Mouse (Mus musculus) liver, embryonic 14.5 days (tissue): ENCODE measurements around the gene Pdcd1lg2. TPM values are rescaled to one million over a fixed set of nuclear protein-coding genes. Genes with fewer than 3 reads are reported as not detected.
A peak's percentile ranks its signal among the peaks of the same experiment; 100 is the strongest.

Source experiments
- ATAC-seq: fragments of 200-750 bp; cut with Nextera tagmentation; 2 replicates; pipeline ENCODE4 v1.8.0; 2017; ENCODE audit warnings: moderate number of reproducible peaks, mild to moderate bottlenecking, moderate library complexity; ENCODE audit not compliant: insufficient read depth
- DNase-seq, 3 experiments: peaks; one replicate each; pipeline ENCODE4 v3.0.0-alpha.2; 2012 to 2013; ENCODE audit warnings: low read depth in 3 of 3, low spot score in 3 of 3
- H3K27ac ChIP-seq: fragments of 300-500 bp; sonication (generic); 2 replicates; pipeline ENCODE4 v1.5.1; 2014; ENCODE audit warnings: moderate library complexity, mild to moderate bottlenecking, control low read depth, inconsistent platforms
- H3K27me3 ChIP-seq: fragments of 300-500 bp; sonication (generic); 2 replicates; pipeline ENCODE4 v1.6.1; 2014; ENCODE audit warnings: mild to moderate bottlenecking, low read length, moderate library complexity; ENCODE audit not compliant: control insufficient read depth, insufficient read depth
- H3K36me3 ChIP-seq: fragments of 300-500 bp; sonication (generic); replicated peaks from 2 replicates; pipeline ENCODE4 v1.6.1; 2014; ENCODE audit warnings: low read depth; ENCODE audit not compliant: control insufficient read depth, insufficient read depth
- H3K4me1 ChIP-seq, 2 experiments: fragments of 200-500 bp in 1 of 2; fragments of 300-500 bp in 1 of 2; sonication (generic) in 1 of 2; replicated peaks; 2 replicates each; pipeline ENCODE4 v1.6.1; 2012 to 2014; ENCODE audit warnings: antibody characterized with exemption in 1 of 2, inconsistent platforms in 1 of 2, low read length in 1 of 2; ENCODE audit not compliant: control insufficient read depth in 2 of 2, insufficient read depth in 2 of 2
- H3K4me2 ChIP-seq: fragments of 300-500 bp; sonication (generic); 2 replicates; pipeline ENCODE4 v1.6.1; 2014; ENCODE audit warnings: low read depth, mild to moderate bottlenecking, control low read depth, moderate library complexity
- H3K4me3 ChIP-seq, 2 experiments: fragments of 200-500 bp in 1 of 2; fragments of 300-500 bp in 1 of 2; sonication (generic) in 1 of 2; 2 replicates each; pipeline ENCODE4 v1.5.1; 2012 to 2014; ENCODE audit warnings: low read depth in 2 of 2, low read length in 2 of 2, mild to moderate bottlenecking in 2 of 2, control low read depth in 1 of 2, inconsistent platforms in 1 of 2, moderate library complexity in 1 of 2; ENCODE audit not compliant: insufficient read depth in 1 of 2
- H3K9ac ChIP-seq: fragments of 300-500 bp; sonication (generic); replicated peaks from 2 replicates; pipeline ENCODE4 v1.6.1; 2014; ENCODE audit warnings: mild to moderate bottlenecking, control low read depth, moderate library complexity
- H3K9me3 ChIP-seq: fragments of 300-500 bp; sonication (generic); 2 replicates; pipeline ENCODE4 v1.6.1; 2016; ENCODE audit warnings: low read length, mixed read lengths; ENCODE audit not compliant: control insufficient read depth
- CTCF ChIP-seq: IDR thresholded peaks from 2 replicates; pipeline ENCODE4 v1.5.1; 2016; ENCODE audit warnings: antibody characterized with exemption, low read depth, control low read depth
- EP300 ChIP-seq: IDR thresholded peaks from 2 replicates; pipeline ENCODE4 v1.6.1; 2016; ENCODE audit warnings: antibody characterized with exemption, low read depth
- WGBS: fragments of 180-500 bp; shearing (Covaris S2); extraction: QIAGEN DNeasy Blood & Tissue Kit; methylation state at CpG from one replicate; pipeline ENCODE4 v1.1.7; 2014; ENCODE audit not compliant: insufficient replicate concordance; 5-methylcytosine and 5-hydroxymethylcytosine counted together
- polyA plus RNA-seq, 2 experiments: library from polyadenylated mRNA; depleted of rRNA in 1 of 2; stranded (reverse) in 1 of 2; unstranded in 1 of 2; fragments of >200 nt; fragmentation: Nextera tagmentation in 1 of 2; extraction: Ambion mirVana in 1 of 2; gene quantifications; 2 replicates each; pipeline versions ENCODE4 v1.2.1 to v1.2.3; 2012 to 2014

Pdcd1lg2 gene
- polyA plus RNA-seq, 2 experiments: 0.02 TPM; not detected in 1

DNA sequence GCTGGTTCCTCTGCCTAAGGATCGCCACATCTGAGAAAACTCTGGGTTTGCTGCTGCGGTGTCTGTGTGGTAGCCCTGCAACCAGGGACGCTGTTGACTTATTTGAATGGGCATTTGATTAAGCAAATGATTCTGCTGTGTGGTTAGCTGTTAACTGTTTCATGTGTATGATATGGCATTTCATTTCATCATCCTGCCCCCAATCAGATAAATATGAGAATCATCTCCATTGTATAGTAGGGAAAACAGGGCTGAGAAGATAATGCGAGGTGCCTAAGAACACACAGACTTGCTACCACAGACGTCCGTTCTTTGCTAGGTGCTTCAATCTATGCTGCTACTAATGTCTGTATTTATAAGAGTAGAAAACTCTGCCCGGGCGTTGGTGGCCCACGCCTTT is 26.3 kb upstream of the Pdcd1lg2 start:
- DNase-seq (no peak), ATAC-seq (no peak)
- Histone ChIP-seq H3K27ac (no peak overlapping the region), H3K4me3 (no peak overlapping the region), H3K9ac (no peak overlapping the region), H3K4me2 (no peak overlapping the region), H3K27me3 (no peaks in the 10 kb centered on the region), H3K9me3 (no peaks in the 10 kb centered on the region), H3K4me1 (peaks cover 0 to 10% of the 10 kb centered on the region in 2 experiments; a peak in 2 of 4 replicates), H3K36me3 (no peaks in the 10 kb centered on the region)
- TF ChIP-seq CTCF (no peak), EP300 (no peak)
- WGBS: 70% methylated on average over 9 of the region's 9 CpGs

DNA sequence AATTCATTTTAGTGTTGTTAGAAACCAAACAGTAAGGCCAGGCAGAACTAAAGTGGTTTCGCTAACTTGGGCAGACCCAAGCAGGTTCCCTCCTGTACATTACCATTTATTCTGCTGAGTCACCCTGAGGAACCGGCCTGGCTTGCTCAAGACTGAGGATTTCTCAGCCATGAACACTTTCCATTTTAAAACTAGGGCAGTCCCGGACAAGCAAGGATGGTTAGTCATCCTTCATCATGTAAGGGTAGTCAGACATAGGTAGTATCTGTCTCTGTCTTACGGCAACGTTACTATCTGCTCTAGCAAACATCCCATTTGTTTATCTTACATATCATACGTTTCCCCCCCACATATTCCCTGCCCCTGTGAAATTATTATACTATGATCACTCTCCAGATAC is 25.7 kb upstream of the Pdcd1lg2 start:
- no peaks in the 10 kb centered on the region for H3K27me3 ChIP-seq
- H3K27ac ChIP-seq: no peak overlapping the region
- ATAC-seq (0 out of 2 replicates have a peak, but pooled peaks have one; percentile 28), DNase-seq (no peak)
- no peaks in the 10 kb centered on the region for H3K36me3 ChIP-seq
- no peaks in the 10 kb centered on the region for H3K9me3 ChIP-seq
- H3K4me2 ChIP-seq: no peak overlapping the region
- H3K9ac ChIP-seq: no peak overlapping the region
- no peak for TF ChIP-seq EP300
- no peak for TF ChIP-seq CTCF
- H3K4me1 ChIP-seq: peaks cover 0 to 10% of the 10 kb centered on the region in 2 experiments; a peak in 2 of 4 replicates
- H3K4me3 ChIP-seq: no peak overlapping the region
- WGBS: 34% methylated on average over 6 of the region's 6 CpGs

DNA sequence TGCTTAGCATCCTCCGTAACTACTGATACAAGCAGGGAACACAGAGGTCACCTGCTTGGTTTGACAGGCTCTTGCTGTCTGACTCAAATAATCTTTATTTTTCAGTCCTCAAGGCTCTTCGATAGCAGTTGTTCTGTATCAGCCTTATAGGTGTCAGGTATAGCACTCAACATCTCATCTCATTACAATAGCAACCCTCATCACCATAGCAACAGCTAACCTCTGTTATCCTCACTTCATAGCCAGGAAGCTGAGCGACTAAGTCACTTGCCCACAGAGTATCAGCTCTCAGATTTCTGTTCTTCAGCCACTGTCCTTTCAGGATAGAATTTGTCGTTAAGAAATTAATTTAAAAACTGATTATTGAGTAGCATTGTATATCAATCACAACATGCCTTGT is 24.9 kb upstream of the Pdcd1lg2 start:
- H3K9me3 ChIP-seq: no peaks in the 10 kb centered on the region
- DNase-seq (no peak), ATAC-seq (no peak)
- H3K4me2 ChIP-seq: no peak overlapping the region
- WGBS: 78% methylated on average over 4 of the region's 4 CpGs
- H3K27ac ChIP-seq: no peak overlapping the region
- TF ChIP-seq EP300 (no peak), CTCF (no peak)
- H3K9ac ChIP-seq: no peak overlapping the region
- no peaks in the 10 kb centered on the region for H3K27me3 ChIP-seq
- no peak overlapping the region for H3K4me3 ChIP-seq
- H3K4me1 ChIP-seq: peaks cover 0 to 4% of the 10 kb centered on the region in 2 experiments; a peak in 1 of 4 replicates
- H3K36me3 ChIP-seq: no peaks in the 10 kb centered on the region

DNA sequence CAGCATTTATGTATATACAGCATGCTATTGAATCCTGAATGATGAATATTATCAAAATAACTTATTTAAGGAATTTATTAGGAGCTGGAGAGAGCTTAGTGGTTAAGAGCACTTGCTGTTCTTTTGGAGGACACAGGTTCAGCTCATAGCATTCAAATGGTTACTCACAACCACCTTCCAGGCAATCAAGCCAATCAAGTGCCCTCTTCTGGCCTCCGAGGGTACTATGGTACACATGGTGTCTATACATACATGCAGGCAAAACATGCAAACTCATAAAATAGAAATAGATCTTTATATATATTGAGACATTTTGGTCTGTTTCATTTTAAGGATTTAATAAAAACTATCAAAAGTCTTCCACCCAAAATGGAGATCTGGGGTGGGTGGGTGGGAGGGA is 21.9 kb upstream of the Pdcd1lg2 start:
- TF ChIP-seq EP300 (no peak), CTCF (no peak; the same call in 1 of the 2 replicates)
- ATAC-seq (no peak), DNase-seq (no peak)
- WGBS: 68% methylated on average over 1 of the region's 1 CpGs
- Histone ChIP-seq H3K9me3 (no peaks in the 10 kb centered on the region), H3K27ac (no peak overlapping the region), H3K4me2 (no peak overlapping the region), H3K9ac (no peak overlapping the region), H3K4me1 (peaks cover 0 to 4% of the 10 kb centered on the region in 2 experiments; a peak in 1 of 4 replicates), H3K4me3 (no peak overlapping the region), H3K36me3 (no peaks in the 10 kb centered on the region), H3K27me3 (no peaks in the 10 kb centered on the region)

DNA sequence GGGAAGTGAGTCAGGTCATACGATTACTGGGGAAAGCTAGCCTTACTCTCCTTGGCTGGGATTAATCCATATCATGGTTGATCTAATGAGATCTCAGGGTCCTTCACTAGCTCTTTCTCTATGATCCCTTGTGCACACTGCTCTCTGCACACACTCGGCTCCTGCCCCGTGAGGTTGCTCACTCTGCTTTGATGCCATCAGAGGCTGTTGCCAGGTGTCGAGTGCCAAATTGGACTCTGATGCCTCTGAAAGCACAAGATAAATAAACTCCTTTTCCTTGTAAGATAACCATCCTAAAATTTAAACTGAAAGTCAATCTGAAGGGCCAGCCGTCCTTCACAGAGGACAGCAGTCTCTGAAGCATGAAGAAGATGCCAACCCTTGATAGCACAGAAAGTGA is 20.2 kb upstream of the Pdcd1lg2 start:
- 47% methylated on average over 5 of the region's 5 CpGs for WGBS
- Histone ChIP-seq H3K9ac (no peak overlapping the region), H3K9me3 (no peaks in the 10 kb centered on the region), H3K27ac (no peak overlapping the region), H3K36me3 (no peaks in the 10 kb centered on the region), H3K4me1 (no peaks in the 10 kb centered on the region), H3K4me2 (no peak overlapping the region), H3K4me3 (no peak overlapping the region), H3K27me3 (no peaks in the 10 kb centered on the region)
- TF ChIP-seq CTCF (no peak), EP300 (no peak)
- ATAC-seq (no peak), DNase-seq (no peak)

DNA sequence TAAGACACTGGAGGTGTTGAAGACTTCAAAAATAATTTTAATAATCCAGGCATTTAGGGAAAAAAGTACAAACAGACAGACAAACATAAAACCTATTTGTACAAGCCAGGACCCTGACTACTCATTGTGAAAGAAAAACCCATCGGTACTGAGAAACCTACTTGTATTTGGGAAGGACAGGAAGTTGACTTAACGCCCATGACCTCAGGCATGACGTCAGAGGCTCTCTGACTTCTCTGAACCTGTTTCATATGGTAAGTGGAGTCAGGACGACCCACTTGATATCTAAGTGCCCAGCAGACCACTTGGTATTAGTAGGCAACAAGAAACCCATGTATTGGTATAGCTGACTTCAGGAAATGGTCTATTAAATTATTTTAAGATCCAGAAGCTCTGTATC is 19.4 kb upstream of the Pdcd1lg2 start:
- H3K4me2 ChIP-seq: no peak overlapping the region
- no peak overlapping the region for H3K4me3 ChIP-seq
- ATAC-seq (no peak), DNase-seq (no peak)
- WGBS: 34% methylated on average over 4 of the region's 4 CpGs
- H3K9me3 ChIP-seq: no peaks in the 10 kb centered on the region
- H3K9ac ChIP-seq: no peak overlapping the region
- no peak for TF ChIP-seq EP300
- TF ChIP-seq CTCF: no peak
- no peaks in the 10 kb centered on the region for H3K36me3 ChIP-seq
- no peaks in the 10 kb centered on the region for H3K27me3 ChIP-seq
- H3K27ac ChIP-seq: no peak overlapping the region
- no peaks in the 10 kb centered on the region for H3K4me1 ChIP-seq
